Mouse (Mus musculus): Measurements from ENCODE around the gene St3gal3.

Gene St3gal3

DNA sequence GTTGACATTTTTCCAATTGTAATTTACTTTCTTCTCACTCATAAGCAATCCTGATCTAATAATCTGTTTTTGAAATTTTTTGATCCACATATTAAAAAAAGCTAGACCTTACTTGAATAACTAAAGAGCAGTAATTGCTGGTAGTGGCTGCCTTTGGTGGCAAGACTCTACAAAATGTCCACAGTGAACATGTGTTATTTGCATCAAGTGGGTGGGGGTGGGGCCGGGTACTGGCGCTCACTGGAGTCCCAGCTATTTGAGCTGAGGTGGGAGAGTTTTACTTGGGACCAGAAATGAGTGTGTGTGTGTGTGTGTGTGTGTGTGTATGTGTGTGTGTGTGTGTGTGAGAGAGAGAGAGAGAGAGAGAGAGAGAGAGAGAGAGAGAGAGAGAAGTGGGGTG lies 77.6 kb downstream of the St3gal3 start:
- no peak for DNase-seq (ENCODE audit: low spot score in 2 of 2)

DNA sequence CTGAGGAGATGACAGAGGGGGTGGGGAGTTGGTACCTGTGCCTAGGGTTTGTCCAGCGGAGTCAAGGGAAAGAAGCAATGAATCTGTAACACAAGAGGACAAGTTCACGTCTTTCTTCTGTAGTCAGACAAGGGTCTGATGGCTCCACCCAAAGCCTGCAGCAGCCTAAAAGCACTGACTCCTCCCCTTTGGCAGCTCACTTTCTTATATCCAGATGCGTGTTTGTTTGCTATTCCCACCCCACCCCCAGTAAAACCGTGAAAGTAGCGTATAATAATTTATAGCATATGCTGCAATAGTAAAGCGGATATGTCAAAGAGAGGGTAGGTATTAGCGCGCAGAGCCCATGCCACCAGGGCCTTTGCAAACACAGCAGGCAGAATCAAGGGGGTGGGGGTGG lies 80.1 kb downstream of the St3gal3 start:
- DNase-seq (ENCODE audit: low spot score in 2 of 2), result no peak

DNA sequence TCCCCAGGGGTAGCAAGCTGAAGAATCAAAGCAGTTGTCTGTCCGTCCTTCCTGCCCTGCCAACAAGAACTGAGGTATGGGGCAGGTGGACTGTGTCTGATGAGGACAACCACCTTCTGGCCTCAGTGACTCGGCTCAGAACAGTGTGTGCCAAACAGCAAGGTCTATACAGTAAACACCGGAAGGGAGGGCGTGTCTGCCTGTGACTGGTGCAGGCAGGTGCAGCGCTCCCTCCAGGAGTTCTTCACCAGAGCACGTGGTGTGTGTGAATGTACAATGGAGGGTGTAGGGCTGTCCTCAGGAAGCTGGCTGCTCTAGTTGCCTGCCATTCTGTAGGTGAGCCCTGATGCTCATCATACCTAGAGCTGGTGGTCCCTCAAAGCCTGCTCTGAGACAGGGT lies 80.8 kb downstream of the St3gal3 start:
- no peak for DNase-seq (ENCODE audit: low spot score in 2 of 2)

DNA sequence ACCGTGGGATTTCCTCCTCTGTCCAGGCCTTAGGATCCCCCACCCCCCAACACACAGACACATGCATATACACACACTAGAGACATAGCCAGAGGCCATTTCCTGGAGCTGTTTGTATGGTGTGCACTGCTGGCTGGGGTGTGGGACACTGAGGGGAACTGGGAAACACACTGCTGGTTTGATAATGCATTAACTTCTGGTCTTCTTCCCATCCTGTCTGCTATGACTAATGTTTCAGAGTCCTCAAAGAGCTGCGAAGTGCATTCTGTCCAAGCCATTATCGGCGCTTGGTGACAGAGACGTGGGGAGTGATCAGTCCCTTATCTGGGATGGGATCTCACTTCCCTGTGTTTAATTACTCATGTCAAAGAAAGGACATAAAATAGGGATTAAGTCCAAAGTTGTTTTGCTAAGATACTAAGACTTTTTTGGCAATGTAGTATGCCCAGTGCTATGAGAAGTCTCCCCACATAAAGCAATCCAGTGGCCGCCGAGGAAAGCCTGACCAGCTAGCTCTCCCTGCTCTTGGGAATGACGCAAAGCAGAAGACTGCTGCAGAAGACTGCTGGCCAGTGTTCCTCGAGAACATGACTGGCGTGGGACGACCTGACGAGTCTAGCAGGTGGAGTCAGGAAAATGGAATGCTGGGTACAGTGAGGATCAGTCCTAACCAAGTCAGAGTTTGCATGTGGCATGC lies 85.0 kb downstream of the St3gal3 start:
- no peak for DNase-seq (ENCODE audit: low spot score in 2 of 2)

DNA sequence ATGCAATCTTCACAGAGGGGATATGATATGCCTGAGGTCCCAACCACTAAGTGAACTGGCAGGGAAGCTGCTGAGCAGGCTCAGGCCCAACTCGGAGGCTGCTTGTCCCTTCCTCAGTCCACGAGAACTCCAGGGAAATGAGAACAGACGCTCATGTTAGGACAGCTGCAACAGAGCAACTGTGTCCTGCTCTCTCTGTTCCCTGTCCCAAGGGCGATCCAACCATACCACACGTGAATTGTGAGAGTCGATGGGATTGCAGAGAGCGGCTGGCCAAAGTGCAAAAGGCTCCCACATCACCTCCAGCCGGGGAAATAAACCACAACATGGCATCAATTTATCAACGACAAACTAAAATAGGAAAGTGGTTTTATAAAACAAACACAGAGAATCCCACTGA lies 90.2 kb downstream of the St3gal3 start:
- DNase-seq (ENCODE audit: low spot score in 2 of 2), result no peak

DNA sequence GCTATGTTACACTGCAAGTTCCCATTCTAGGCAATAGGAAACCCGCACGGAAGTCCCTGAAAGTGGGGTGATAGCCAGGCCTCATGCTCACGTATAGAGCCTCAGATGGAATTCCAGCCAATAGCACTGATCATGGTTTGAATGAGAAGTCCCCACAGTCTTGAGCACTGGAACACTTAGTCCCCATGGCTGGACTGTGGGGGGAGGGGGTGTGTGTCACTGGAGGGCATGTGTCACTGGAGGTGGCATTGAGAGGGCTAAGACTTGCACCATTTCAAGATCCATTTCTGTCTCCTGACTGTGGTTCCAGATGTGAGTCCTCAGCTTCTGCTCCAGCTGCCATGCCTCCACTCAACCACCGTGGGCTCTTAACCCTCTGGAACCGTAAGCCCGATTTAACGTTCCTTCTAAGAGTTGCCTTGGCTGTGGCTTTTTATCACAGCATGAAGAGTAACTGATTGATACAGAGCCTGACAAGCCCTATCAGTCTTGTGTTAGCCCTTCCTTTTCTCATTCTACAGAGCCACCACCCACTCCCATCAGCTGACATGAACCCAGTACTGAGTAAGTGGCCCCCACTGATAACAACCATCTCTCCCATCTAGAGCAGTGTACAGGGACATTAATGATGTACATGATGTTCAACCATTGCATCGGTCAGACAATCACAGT lies 91.2 kb downstream of the St3gal3 start:
- DNase-seq (ENCODE audit: low spot score in 2 of 2), result no peak

DNA sequence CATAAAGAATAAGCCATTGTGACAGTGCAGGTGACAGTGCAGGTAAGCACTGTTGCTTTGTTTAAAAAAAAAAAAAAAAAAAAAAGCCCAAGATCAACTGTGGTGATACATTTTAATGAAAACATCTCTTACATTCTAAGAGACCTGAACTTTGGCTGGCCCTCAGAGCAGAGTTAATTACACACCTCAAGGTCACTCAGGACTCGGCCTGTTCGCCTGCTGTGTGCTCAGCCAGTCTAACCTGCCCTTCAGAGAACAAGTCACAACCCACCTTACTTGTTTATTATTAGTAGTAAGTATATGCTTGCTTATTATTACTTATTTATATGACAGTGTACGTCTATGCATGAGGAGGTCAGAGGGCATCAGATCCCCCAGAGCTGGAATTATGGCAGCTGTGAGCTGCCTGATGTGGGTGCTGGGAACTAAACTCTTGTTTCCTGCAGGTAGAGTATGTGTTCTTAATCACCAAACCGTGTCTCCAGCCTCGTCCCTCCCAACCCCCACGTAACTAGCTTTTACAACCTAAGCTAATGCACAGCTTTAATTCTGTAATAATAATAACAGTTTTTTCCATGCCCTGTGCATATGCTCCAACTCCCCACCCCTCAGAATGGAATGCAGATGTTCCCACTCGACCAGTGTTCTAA lies 91.9 kb downstream of the St3gal3 start:
- no peak for DNase-seq (ENCODE audit: low spot score in 2 of 2)

DNA sequence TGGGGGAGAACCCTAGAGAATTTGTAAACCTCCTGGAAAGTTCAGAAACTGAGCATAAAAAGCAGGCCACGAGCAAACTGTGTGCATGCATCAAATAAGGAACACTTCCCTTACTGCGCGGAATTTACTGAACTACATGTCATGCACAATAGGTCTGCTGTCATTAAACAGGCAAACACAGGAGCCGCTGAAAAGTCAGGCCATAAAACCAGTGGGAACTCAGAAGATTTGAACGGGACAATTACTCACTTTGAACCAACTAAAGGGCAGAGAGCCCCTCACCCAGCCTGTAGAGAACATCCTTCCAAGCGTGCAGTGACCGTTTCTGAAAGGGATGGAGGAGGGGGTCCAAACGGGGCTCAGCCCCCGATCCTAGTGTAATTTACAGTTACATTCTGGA lies 93.6 kb downstream of the St3gal3 start:
- no peak for DNase-seq (ENCODE audit: low spot score in 2 of 2)

DNA sequence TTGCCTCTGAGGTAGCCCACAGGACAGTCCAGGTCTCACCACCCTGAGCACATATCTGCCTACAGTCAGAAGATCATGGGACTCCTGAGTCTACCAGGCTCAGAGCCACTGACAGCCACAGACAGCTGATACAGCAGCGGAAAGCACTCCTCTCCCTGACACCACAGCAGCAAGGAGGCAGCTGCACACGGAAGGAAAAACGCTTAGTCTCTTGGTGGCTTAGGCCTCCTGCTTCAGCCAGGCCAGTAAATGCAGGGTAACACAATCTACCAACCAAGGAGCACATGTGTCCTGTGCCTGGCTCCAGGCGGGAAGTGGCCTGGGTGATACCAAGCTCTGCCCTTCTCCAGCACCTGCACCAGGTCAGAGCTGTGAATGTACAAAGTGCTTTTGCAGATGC lies 94.1 kb downstream of the St3gal3 start:
- DNase-seq (ENCODE audit: low spot score in 2 of 2), result no peak

DNA sequence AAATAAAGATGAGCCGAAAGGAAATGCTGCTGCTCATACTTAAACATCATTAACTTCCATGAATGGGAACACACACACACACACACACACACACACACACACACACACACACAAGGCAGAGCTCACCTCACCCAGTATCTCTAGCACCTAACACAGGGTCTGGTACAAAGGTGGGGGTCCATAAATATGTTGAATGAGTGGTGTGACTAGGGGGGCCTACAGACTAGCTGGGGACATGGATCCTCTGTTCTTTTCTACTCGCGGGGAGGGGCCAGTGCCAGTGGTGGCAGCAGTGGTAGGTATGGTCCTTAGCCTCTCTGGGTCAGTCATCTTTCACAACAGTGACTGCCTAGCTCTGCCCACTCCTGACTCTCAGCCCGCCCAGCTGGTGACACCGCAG lies 94.8 kb downstream of the St3gal3 start:
- DNase-seq (ENCODE audit: low spot score in 2 of 2), result no peak

DNA sequence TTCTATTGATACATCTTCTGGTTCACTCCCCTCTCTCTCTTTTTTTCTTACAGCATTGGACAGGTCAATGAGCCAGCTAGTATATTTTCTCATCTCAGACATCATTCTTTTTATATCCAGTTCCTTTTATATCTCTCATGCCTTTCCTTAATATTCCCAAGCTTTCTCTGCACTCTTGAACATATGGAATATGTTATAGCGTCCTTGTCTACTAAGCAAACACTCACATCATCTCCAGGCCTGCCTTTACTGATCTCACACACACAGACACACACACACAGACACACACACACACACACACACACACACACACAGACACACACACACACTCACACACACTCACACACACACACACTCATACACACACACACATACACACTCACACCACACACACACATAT lies 96.7 kb downstream of the St3gal3 start:
- no peak for DNase-seq (ENCODE audit: low spot score in 2 of 2)

DNA sequence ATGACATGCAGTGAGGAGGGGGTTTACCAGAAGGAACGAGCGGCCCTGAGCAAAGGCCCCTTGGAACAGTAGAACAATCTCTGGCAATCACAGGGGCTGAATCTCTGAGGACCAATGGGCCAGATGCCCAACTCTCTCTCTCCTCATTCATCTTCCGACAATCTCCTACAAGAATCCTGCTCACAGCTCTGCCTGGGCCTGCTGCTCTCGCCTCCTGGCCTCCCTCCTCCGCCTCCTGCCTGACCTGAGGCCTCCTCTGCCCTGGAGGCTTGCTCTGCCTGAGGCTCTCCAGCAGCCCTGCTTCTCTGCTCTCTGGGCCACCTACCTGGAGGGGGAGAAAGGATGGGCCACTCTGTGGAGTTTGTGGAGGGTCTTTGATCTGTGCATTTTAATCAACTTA lies 97.3 kb downstream of the St3gal3 start:
- no peak for DNase-seq (ENCODE audit: low spot score in 2 of 2)

DNA sequence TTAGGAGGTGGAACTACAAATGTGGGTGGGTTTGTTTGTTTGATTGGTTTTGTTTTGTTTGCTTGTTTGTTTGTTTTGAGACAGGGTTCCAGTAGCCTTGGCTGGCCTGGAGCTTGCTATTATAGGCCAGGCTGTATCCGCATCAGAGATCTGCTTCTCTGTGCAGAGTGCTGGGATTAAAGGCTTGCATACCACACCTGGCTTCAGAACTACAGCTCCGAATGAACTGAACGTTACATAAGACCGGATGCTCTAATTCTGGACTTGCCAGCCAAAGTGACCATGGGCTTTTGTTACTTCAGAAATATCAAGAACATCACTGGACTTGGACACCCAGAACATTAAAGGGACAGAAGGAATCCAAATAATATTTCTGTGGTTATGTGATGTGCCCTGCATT lies 98.2 kb downstream of the St3gal3 start:
- DNase-seq (ENCODE audit: low spot score in 2 of 2), result no peak

DNA sequence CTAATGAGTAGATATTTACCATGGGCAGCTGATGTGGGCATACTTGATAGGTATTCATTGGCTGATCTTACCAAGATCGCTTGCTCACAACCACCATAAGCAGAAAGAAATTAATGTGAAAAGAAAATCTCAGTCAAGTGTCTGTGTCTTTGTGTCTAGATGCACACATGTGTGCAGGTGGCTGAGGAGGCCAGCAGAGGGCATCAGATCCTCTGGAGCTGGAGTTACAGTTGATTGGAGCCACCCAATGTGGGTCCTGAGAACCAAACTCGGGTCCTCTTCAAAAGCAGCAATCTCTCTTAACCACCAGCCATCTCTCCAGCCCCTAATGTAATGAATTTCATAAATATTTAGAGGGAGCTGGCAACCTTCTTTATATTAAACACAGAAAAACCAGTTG lies 99.6 kb downstream of the St3gal3 start:
- DNase-seq (ENCODE audit: low spot score in 2 of 2), result no peak

DNA sequence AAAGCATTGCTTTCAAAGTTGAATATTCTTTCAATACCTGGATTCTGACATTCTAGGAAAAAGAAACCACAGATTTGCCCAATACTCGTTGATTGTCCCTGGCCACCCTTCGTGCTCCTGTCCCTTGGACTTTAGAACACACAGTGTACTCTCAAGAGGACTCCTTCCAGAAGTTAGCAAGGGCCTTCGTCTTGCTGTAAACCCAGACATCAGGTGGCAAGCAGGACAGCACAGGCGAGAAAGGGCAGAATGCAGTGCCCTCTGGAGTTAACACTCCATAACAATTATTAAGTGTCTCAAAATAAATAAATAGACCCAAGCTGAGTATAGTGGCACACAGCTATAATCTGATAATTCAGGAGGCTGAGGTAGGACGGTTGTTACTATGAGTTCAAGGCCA lies 101.7 kb downstream of the St3gal3 start:
- no peak for DNase-seq (ENCODE audit: low spot score in 2 of 2)

DNA sequence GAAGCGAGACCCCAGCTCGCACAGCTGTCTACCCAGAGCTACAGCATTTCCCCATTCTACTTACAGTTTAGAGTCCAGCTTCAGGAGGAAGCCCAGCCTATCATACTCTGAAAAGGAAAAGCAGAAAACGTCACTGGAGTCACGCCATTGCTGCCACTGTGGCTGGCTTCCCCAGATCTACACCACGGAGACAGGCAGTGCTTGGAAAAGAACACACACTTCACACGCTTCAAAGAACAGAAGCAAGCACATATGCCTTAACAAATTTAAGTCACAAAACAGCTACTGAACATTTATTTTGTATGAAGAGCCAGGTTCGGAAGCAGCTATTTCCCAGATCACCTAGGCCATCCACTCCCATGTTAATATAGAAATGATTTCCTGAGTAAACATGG lies 102.9 kb downstream of the St3gal3 start:
- no peak for DNase-seq (ENCODE audit: low spot score in 2 of 2)

DNA sequence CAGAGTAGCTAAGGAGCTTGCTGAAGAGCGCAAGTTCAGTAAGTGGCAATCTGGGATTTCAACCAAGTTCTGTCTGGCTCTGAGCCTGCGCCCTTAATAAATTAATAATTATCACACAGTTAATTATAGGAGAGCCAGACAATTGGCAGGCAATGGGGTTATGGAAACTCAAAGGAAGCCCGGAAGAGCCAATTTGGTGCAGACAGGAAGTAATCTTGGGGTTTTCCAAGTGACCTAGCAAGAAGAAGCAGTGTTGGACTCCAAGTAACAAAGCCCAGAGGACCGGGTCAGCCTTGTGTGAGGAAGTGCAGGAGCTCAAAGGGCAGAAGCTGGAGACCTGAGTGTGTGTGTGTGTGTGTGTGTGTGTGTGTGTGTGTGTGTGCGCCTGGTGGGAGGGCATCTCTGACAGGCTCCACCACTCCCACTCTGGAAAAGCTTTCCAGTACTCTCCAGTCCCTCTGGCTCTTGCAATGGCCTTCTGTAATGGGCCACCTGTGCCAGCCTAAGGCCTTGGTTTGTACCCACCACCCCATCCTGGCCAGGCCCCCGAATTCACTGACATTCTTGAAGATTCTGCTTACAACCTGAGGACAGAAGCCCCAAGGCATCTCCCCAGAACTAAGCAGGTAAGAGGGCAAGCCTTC lies 103.5 kb downstream of the St3gal3 start:
- no peak for DNase-seq (ENCODE audit: low spot score in 2 of 2)

DNA sequence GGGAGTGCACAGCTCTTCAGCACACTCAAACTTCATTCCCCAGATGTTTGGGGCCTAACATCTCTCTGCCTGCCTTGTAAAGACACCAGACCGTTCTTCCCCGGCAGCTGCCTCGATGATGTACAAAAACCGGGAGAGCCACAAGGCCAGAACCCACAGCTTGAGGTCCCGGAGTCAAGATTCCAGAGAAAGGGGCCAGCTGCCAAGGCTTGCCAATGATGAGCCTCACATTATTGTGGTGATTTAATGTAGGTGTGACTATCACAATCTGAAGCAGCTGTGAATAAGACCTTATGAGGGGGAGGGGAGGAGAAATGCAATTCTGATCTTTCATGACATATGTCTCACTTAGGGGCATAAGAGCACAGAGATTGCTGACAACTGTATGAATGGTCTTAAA lies 104.4 kb downstream of the St3gal3 start:
- no peak for DNase-seq (ENCODE audit: low spot score in 2 of 2)

DNA sequence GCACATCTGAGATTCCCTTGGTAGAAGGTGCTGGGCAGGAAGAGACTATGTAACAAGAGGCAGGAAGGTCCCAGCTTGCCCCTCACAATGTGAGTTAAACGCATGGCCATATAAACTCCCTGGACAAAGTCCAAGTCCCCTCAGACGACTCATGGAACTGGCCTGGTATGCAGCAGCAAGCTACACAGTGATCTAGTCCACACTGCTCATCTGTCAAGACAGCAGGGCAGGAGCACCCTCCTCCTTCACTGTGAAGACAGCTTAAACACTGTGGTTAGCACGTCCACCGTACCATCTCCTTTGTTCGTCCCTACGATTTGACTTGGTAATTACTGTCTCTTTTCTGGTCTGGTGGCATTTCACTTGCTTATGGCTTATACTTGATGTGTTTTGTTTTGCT lies 104.8 kb downstream of the St3gal3 start:
- DNase-seq (ENCODE audit: low spot score in 2 of 2), result no peak

DNA sequence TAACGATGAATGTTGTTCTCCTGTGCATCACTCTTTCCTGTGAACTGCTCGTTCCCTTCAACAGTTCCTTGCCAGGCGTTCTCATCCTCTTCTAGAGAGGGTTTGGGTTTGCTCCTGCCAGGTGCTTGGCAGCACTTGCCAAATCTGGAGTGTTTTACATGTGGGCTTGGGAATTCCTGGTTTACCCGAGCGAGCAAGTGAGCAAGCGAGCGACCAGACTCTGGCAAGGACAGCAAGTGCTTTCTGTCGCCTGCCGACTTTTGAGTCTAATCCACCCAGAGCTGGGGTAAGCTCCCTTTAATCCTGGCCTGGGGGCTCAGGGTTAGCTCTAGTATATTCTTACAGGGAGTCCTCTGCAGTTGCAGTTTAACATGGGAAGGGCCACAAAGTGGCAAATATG lies 105.7 kb downstream of the St3gal3 start:
- no peak for DNase-seq (ENCODE audit: low spot score in 2 of 2)

DNA sequence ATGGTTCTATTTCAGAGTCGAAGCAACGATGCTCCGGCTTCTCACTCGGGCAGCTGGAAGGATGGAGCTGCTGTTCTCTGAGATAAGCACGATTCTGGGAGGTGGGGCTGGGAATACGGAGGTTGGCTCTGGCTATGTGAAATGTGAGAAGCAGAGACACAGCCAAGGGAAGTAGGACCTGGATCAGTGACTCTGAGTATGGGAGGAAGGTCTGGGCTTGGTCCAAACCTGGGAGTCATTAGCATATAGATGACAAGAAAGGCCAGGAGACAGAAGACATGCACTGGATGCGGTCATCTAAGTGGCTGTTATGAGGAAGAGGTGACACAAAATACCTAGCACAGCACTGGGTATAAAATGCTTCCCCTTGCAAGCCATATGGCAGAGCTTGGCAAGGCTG lies 108.8 kb downstream of the St3gal3 start:
- DNase-seq (ENCODE audit: low spot score in 2 of 2), result no peak

DNA sequence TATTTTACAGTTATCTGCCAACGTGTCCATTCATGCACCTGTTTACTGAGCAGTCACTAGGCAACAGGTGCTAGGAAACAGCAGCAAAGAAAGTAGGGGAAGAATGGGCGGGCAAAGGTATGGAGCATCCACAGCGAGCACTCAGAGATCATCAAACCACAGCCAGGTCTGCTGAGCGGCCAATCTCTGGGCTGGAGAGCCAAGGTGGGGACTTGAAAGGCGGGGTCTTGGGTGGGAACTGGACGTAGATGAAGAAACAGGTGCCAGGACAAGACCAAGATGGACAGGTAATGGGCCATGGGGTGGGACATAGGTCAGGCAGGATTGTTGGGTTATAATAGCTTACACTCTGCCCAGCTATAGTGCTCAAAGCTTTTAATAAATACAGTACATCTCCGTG lies 109.3 kb downstream of the St3gal3 start:
- no peak for DNase-seq (ENCODE audit: low spot score in 2 of 2)

DNA sequence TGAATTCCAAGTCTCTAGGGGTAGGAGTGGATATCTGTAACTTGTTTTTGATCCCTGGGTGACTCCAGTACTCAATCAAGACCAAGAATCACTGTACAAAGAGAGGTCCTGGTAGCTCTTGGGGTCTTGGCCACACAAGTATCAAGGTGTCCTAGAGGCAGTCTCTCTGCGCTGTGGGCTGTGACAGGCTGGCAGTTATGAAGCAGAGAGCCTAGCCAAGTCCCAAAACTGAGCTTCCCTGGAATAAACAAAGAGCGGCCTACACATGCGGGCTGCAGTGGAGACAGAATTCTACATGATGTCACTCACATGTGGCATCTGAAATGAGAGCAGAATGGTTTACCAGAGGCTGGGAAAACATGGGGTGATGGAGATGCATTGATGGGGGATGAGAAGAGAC lies 111.9 kb downstream of the St3gal3 start:
- no peak for DNase-seq (ENCODE audit: low spot score in 2 of 2)
